Mouse (Mus musculus): ENCODE measurements at regions not wholly inside any gene's neighbourhood (a gene's known extent, or its start where the extent isn't known, plus 50 kb on each side); places are given as distances from the start of the nearest gene placed in this dataset.
A peak's percentile ranks its signal among the peaks of the same experiment; 100 is the strongest.

- H3K27me3 ChIP-seq (ENCODE audit: insufficient read depth, low read length): no peaks in the 10 kb centered on the region
- no peaks in the 10 kb centered on the region for H3K9me3 ChIP-seq (replicated peaks)
- TF ChIP-seq GATA2 (IDR thresholded peaks at IDR 0.05; ENCODE audit: borderline replicate concordance, low read depth, low read length): no peak
- no peak for TF ChIP-seq POLR2AphosphoS5 (IDR thresholded peaks at IDR 0.05; ENCODE audit: insufficient replicate concordance, low read depth, low read length)
- TF ChIP-seq TAL1 (conservative IDR thresholded peaks at IDR 0.05; ENCODE audit: low read depth, low read length): no peak
- no peak for TF ChIP-seq GATA1 (IDR thresholded peaks at IDR 0.05; ENCODE audit: borderline replicate concordance, low read length)
- TF ChIP-seq CTCF (IDR thresholded peaks at IDR 0.05; ENCODE audit: low read depth, low read length): no peak
- H3K36me3 ChIP-seq (replicated peaks): no peaks in the 10 kb centered on the region
- H3K4me3 ChIP-seq (ENCODE audit: low read depth, low read length): no peak overlapping the region
- ATAC-seq (ENCODE audit: extremely low read depth, insufficient number of reproducible peaks, low FRiP score, poor library complexity, severe bottlenecking) (no peak), DNase-seq (ENCODE audit: low spot score) (no peak)
- peaks cover 34% of the 10 kb centered on the region for H3K4me1 ChIP-seq (ENCODE audit: insufficient read depth, low read depth, low read length)
Measured at GRCm38 (mm10) chr6:41119176-41119575, 83.9 kb upstream of the 2210010C04Rik start.

GRCm38 (mm10) chr6:41118201-41118976, 83.1 kb upstream of the 2210010C04Rik start:
- Histone ChIP-seq H3K36me3 (replicated peaks) (no peaks in the 10 kb centered on the region), H3K27me3 (ENCODE audit: insufficient read depth, low read length) (no peaks in the 10 kb centered on the region), H3K4me1 (ENCODE audit: insufficient read depth, low read depth, low read length) (peaks cover 42% of the 10 kb centered on the region), H3K4me3 (ENCODE audit: low read depth, low read length) (peak overlapping the region; percentile 33; the same call in 1 of the 2 replicates), H3K9me3 (replicated peaks) (no peaks in the 10 kb centered on the region)
- no peak for TF ChIP-seq TAL1 (conservative IDR thresholded peaks at IDR 0.05; ENCODE audit: low read depth, low read length)
- no peak for TF ChIP-seq GATA2 (IDR thresholded peaks at IDR 0.05; ENCODE audit: borderline replicate concordance, low read depth, low read length)
- peak; percentile 67 for TF ChIP-seq CTCF (IDR thresholded peaks at IDR 0.05; ENCODE audit: low read depth, low read length)
- TF ChIP-seq GATA1 (IDR thresholded peaks at IDR 0.05; ENCODE audit: borderline replicate concordance, low read length): no peak
- ATAC-seq (ENCODE audit: extremely low read depth, insufficient number of reproducible peaks, low FRiP score, poor library complexity, severe bottlenecking) (peak; percentile 59), DNase-seq (ENCODE audit: low spot score) (peak; percentile 23)

- no peak for TF ChIP-seq POLR2AphosphoS5 (IDR thresholded peaks at IDR 0.05; ENCODE audit: insufficient replicate concordance, low read depth, low read length)
- peak; percentile 56 for TF ChIP-seq TAL1 (conservative IDR thresholded peaks at IDR 0.05; ENCODE audit: low read depth, low read length)
- DNase-seq (ENCODE audit: low spot score) (no peak), ATAC-seq (ENCODE audit: extremely low read depth, insufficient number of reproducible peaks, low FRiP score, poor library complexity, severe bottlenecking) (peak; percentile 59)
- no peaks in the 10 kb centered on the region for H3K36me3 ChIP-seq (replicated peaks)
- H3K4me3 ChIP-seq (ENCODE audit: low read depth, low read length): no peak overlapping the region
- H3K27me3 ChIP-seq (ENCODE audit: insufficient read depth, low read length): no peaks in the 10 kb centered on the region
- peaks cover 50% of the 10 kb centered on the region for H3K4me1 ChIP-seq (ENCODE audit: insufficient read depth, low read depth, low read length)
- no peaks in the 10 kb centered on the region for H3K9me3 ChIP-seq (replicated peaks)
Measured at GRCm38 (mm10) chr6:41113943-41114342, 78.6 kb upstream of the 2210010C04Rik start.

GRCm38 (mm10) chr6:41112861-41113610, 77.7 kb upstream of the 2210010C04Rik start:
- TF ChIP-seq GATA2 (IDR thresholded peaks at IDR 0.05; ENCODE audit: borderline replicate concordance, low read depth, low read length) (no peak), CTCF (IDR thresholded peaks at IDR 0.05; ENCODE audit: low read depth, low read length) (peak; percentile 98)
- H3K27me3 ChIP-seq (ENCODE audit: insufficient read depth, low read length): no peaks in the 10 kb centered on the region
- peaks cover 44% of the 10 kb centered on the region for H3K4me1 ChIP-seq (ENCODE audit: insufficient read depth, low read depth, low read length)
- H3K9me3 ChIP-seq (replicated peaks): no peaks in the 10 kb centered on the region
- DNase-seq (ENCODE audit: low spot score) (no peak), ATAC-seq (ENCODE audit: extremely low read depth, insufficient number of reproducible peaks, low FRiP score, poor library complexity, severe bottlenecking) (no peak)
- no peaks in the 10 kb centered on the region for H3K36me3 ChIP-seq (replicated peaks)
- H3K4me3 ChIP-seq (ENCODE audit: low read depth, low read length): peak overlapping the region; percentile 37; the same call in 1 of the 2 replicates

GRCm38 (mm10) chr6:41111829-41112228, 76.5 kb upstream of the 2210010C04Rik start:
- Histone ChIP-seq H3K9me3 (replicated peaks) (no peaks in the 10 kb centered on the region), H3K4me3 (ENCODE audit: low read depth, low read length) (no peak overlapping the region), H3K36me3 (replicated peaks) (no peaks in the 10 kb centered on the region), H3K27me3 (ENCODE audit: insufficient read depth, low read length) (no peaks in the 10 kb centered on the region), H3K4me1 (ENCODE audit: insufficient read depth, low read depth, low read length) (peaks cover 47% of the 10 kb centered on the region)
- DNase-seq (ENCODE audit: low spot score): no peak
- TF ChIP-seq CTCF (IDR thresholded peaks at IDR 0.05; ENCODE audit: low read depth, low read length) (no peak), GATA2 (IDR thresholded peaks at IDR 0.05; ENCODE audit: borderline replicate concordance, low read depth, low read length) (no peak), TAL1 (conservative IDR thresholded peaks at IDR 0.05; ENCODE audit: low read depth, low read length) (no peak), GATA1 (IDR thresholded peaks at IDR 0.05; ENCODE audit: borderline replicate concordance, low read length) (no peak), POLR2AphosphoS5 (IDR thresholded peaks at IDR 0.05; ENCODE audit: insufficient replicate concordance, low read depth, low read length) (no peak)
- no peak for ATAC-seq (ENCODE audit: extremely low read depth, insufficient number of reproducible peaks, low FRiP score, poor library complexity, severe bottlenecking)

GRCm38 (mm10) chr6:41108897-41109296, 73.6 kb upstream of the 2210010C04Rik start:
- Histone ChIP-seq H3K4me3 (ENCODE audit: low read depth, low read length) (no peak overlapping the region), H3K4me1 (ENCODE audit: insufficient read depth, low read depth, low read length) (peaks cover 55% of the 10 kb centered on the region), H3K9me3 (replicated peaks) (no peaks in the 10 kb centered on the region), H3K36me3 (replicated peaks) (no peaks in the 10 kb centered on the region), H3K27me3 (ENCODE audit: insufficient read depth, low read length) (no peaks in the 10 kb centered on the region)
- ATAC-seq (ENCODE audit: extremely low read depth, insufficient number of reproducible peaks, low FRiP score, poor library complexity, severe bottlenecking) (no peak), DNase-seq (ENCODE audit: low spot score) (no peak)
- TF ChIP-seq GATA1 (IDR thresholded peaks at IDR 0.05; ENCODE audit: borderline replicate concordance, low read length): no peak
- TF ChIP-seq CTCF (IDR thresholded peaks at IDR 0.05; ENCODE audit: low read depth, low read length): peak; percentile 35; the same call in 1 of the 2 replicates
